Mouse (Mus musculus) naive thymus-derived CD4-positive, alpha-beta T cell, adult 2 months (primary cell): ENCODE measurements around the gene Prkce.

Experiments
- DNase-seq: peaks from one replicate; pipeline ENCODE4 v3.0.0-alpha.2; 2011; ENCODE audit warnings: low read depth

Gene Prkce

DNA sequence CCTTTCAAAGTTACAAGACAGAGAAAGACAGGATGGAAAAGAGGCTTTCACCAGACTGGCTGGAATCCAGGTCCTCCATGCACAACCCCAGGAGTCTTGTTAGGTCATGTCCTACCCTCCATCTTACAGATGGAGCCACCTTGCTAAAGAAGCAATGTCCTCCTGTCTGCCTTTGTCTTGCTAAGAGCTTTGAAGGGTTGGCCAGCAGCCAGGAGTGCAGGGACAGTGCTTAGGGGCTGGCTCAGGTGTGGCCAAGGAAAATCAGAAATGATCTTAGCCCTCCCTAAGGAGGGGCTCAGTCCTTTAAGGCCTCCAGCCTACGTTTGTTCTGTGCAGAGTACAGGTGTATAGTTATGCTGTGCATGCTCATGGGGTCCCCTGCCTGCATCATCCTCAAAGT lies 469.7 kb downstream of the Prkce start:
- no peak for DNase-seq

DNA sequence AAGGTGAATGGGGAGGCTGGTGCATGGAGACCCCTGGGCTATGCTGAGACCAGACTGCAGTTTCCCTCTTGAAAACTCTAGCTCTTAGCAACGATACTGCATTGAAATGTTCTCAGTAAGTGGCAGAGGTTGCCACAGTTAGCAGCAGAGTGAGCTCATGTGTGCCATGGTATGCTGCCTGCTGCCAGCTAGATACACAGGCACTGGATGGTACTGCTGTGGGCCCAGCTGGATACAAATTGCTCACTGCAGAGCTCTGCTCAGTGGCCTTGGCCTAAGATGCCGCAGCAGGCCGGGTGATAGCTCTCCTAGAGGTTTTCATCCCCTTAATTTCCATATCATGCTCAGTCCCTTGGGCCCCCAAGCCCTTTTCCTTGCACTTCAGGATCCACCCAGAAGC lies 471.7 kb downstream of the Prkce start:
- DNase-seq = no peak

DNA sequence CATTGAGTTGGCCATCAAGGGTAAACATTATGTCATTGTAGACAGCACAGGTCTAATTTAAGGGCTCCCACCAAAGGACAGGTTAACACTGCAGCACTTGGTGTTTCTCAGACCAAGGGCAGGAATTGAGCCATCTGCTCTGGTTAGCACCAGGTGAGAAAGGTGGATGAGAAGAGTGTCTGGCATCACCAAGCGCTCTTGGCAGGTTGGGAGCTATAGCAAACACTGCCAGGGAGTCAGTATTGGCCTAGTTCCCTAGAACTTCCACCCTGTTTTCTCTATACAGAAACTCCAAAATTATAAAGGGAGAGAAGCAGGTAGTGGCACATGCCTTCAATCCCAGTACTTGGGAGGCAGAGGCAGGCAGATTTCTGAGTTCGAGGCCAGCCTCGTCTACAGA lies 479.6 kb downstream of the Prkce start:
- no peak for DNase-seq

DNA sequence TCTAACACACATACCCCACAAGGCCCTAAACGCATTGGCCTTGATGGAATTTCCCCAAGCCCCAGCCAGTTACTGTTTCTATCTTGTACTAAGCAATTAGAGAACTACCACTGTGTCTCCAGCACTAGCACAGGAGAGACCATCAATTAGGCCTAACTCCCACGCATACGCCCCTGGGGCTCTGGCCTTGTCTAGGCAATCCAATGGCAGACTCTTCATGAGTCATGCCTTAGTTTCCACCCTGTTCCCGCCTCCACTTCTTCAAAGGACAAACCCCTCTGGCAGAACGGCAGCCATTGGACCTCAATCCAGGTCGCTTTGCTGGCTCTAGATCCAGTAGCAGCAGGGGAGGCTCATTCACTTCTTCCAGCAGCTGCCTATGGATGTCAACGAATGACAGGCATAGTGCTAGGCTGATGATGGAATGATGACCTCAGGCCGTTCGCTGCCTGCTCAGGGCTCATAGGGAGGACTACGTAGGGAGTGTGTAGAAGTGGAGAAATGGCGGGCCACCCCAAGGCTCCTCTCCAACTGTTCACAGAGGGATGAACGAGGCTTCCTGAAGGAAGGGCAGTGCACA lies 481.4 kb downstream of the Prkce start:
- no peak for DNase-seq

DNA sequence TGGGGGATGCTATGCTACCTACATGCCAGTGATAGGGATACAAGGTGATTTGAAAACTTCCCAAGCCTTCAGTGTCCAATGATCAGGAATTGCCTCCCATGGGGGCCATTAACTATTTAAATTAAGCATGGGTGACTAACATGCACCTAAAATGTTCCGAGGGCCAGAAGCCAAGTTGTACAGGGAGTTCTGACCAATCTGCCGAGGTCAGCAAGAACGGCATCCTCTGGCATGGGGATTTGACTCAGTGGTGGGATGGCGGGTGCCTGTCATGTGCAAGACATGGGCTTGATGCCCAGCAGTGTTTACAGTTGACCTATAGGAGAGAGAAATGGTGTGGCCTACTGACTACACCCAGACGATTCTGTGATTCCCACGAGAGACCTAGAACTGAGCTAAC lies 482.7 kb downstream of the Prkce start:
- no peak for DNase-seq

DNA sequence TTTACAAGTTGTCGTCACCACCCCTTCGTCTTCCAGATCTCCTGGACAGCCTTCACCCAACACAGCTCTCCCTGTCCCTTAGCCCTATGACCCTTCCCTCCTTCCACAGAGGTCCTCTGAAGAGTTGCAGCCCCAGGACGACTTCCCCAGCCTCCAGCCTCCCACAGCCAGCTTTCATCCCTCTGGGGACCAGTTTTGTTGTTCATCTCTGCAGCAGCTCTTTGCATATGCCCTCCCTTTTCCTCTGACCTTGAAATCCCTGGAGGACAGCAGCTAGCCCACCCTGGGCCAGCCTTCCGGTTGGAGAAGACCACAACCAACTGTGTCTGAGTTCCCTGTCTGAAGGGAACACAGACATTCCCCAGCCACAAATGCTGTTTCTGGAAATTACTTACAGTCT lies 483.5 kb downstream of the Prkce start:
- DNase-seq = no peak

DNA sequence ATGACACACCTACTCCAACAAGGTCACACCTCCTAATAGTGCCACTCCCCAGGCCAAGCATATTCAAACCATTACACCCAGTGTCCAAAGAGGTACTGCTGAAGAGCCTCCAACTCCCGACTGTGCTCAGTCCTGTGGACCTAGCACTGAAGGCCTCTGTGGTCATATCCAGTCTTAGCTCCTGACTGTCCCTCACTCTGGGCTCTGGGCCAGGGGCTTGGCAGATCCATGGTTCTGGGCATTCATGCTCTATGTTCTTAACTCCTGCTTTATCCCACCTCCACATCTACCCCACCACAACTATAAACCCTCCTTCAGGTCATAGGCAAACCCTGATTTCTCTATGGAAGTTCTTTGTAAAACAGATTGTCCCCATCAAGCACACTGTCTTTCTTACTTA lies 485.2 kb downstream of the Prkce start:
- DNase-seq = no peak

DNA sequence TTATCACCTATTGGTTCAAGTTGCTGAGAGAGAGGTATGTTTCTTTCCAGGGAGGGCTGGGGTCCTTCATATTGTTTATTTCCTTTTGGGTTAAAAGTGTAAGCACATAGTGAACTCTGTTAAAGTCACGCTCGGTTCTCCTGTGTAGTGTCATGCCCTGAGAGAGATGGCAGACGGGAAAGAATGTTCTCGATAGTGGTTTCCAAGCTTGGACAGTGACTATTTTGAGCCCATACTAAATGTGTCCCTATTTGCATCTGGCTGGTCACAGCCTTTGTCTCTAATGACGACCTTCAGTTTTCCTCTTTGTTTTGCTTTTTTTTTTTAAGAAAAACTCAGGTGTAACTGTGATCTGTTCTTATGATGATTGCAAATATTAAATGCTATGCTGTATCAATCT lies 488.8 kb downstream of the Prkce start:
- no peak for DNase-seq

DNA sequence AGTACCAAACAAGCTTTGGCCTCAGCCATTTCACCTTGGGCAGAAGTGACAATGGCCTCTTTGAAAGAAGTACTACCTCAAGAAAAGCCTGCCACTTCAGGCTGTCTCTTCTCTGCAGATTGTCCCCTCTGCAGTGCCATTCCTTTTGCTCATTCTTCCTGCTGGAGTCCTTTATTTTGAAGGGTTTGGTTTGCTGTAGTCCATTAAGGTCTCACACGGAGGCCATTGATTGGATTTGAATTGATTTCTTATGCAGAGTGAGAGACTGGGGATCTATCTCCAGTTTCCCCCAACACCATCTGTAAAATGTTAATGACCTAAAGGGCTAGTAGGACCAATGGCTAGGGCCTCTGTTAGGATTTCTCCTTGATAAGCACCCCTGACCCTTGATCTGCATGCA lies 494.7 kb downstream of the Prkce start:
- no peak for DNase-seq

DNA sequence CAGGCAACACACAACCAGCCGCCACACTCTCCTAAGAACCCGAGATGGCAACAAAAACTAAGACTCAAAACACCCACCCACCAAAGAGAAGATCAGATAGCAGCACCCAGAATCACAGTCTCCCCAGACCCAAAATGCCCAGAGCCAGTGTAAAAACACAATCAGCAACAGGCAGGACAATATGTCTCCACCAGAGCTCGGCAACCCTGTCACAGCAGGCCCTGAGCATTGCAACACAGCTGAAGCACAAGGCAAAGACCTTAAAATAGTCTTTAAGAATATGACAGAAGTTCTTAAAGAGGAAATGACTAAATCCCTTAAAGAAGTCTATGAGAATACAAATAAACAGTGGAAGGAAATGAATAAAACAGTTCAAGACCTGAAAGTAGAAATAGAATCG lies 495.9 kb downstream of the Prkce start:
- DNase-seq = no peak

DNA sequence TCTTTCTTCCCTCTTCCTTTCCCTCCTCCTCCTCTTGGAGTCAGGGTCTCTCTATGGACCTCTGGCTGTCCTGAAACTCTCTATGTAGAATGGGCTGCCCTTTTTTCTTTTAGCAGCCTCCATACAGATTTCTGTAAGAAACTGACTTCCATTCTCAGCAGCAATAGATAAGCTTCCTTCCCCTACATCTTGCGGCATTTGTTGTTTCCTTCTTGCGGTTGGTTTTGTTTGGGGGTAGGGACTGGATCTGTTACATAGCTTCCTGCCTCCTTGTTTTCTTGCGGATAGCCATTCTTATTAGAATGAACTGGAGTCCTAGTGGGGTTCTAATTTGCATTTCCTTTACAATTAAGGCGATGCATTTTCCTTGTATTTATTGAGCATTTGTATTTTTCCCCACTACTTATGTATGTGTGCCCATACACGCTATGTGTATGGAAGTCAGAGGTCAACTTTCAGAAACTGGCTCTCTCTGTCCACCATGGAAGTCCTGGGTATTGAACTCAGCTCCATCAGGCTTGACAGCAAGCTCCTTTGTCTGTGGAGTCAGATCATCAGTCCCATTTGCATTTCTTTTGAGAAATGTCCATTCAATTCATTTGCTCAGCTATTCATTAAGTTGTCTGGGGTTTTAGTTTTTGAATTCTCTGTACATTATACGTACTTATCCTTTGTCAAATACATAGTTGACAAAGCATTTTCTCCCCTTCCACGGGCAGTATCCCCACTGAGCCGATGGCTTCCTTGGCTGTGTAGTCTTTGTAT lies 500.4 kb downstream of the Prkce start:
- DNase-seq = peak; percentile 55

DNA sequence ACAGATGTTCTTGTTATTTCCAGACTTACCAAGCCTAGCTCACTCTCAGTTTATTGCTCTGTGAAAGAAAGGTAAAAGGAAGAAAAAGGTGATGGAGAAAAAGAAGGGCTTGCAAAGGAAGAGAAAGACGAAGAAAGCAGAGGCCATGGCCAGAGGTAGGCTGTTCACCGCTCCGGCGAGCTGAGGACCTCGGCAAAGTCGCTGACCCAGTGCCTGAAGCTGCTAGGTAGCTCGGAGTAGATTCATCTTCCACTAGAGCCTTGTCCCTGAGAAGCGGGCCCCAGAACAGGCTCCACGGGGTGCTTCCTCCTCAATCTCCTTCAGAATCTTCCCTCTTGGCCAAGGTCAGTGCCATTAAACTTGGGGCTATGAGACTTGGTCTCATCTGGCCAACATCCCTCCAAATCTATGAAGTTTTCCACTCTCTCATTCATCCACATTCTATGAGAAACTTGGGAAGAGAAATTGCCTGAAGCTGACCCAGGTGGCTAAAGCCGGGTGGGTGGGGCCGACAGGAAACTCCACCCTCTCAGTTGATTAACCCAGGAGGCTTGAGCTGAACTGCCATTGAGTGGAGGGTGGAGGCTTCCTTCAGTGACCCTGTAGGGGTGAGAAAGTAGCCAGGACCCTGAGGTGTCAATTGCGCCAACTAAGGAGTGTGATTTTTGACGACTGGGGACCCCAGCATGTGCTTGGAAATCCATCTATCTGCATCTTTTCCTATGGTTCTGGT lies 502.2 kb downstream of the Prkce start:
- DNase-seq = no peak

DNA sequence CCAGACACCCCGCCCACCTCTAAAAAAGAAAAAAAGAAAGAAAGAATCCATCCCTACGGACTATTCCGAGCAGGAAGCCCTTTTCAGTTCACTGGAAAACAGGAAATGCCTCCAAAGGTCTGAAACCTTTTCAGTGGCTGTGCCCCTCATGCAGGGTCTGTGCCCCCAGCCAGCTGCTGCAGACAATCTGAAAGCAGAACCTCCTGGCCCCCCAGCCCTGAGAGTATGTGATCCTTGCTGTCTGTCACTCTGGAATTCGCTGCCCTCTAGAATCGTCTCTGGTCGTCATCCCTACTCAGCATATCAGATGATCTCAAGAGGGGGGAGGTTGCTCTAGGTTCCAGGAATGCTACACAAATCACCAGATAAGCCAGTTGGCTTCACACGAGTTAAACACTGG lies 503.1 kb downstream of the Prkce start:
- no peak for DNase-seq

DNA sequence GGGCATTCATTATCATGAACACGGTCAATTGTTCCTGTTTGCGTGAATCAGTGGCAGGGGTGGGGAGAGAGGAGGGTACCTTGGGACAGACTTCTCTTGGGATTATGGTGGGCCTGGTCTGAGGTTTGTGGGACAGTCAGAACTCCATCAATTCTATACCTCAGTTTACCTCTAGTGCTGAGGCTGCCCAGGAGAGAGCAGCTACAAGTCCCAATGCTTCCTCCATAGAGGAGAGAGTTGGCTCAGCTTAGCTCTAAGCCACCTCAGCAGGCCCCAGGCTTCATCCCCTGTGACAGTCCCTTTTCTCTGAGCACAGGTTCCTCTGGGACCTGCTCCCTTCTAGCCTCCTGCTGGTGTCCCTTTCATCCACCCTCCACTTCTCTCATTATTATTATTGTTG lies 507.4 kb downstream of the Prkce start:
- no peak for DNase-seq

DNA sequence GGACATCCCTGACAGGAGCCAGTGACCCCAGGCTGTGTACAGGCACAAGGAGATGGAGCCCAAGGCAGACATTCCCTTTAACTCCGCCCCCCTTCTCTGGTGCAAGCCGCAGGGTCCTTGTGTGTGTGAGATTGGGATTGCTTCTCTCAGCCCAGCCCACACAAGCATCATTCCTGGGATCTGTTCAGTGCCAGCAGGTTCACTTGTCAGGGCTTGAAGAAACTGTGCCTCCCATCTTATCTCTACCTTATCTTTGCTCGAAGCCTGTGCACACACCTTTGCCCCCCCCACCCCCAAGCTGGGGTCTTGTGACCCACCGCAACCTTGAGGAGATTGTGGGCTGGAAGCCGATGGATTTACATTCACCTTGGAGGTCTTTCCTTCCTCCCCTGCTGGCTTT lies 508.8 kb downstream of the Prkce start:
- DNase-seq = no peak

DNA sequence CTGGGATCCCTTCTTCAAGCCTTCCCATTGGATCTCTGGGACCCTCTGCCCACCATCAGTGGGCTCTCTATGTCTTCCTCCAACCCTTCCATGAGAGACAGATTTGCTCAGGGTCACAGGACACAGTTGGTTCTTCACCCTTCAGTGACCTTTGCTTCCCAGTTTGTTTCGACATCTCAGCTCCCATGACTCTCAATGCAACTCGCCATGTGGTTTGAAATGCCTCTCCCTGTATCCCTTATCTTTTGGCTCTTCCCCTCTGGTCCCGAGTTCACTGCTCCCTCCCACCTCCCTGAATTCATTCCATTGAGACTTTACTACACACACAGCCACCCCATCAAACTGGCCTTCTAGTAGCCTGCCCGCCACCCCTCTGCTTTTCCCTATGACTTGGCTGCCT lies 509.3 kb downstream of the Prkce start:
- no peak for DNase-seq

DNA sequence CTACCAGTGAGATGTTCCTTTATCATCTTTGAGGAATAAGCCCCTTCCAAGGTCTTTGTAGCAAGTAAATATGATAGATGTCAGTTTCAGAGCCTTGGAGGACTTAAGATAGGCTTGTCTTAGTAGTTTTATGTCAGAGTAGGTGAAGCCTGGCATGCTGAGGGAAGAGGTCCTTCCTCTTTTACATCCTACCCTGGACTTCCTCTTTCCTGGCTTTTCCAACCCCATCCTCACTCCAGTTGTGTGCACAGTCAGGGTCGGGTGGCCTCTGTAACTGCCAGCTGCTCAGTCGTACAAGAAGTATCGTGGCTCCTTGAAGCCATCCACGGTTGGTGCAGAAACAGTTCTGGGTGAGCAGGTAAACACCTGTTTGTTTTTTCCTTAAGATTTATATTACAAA lies 517.7 kb downstream of the Prkce start:
- no peak for DNase-seq

DNA sequence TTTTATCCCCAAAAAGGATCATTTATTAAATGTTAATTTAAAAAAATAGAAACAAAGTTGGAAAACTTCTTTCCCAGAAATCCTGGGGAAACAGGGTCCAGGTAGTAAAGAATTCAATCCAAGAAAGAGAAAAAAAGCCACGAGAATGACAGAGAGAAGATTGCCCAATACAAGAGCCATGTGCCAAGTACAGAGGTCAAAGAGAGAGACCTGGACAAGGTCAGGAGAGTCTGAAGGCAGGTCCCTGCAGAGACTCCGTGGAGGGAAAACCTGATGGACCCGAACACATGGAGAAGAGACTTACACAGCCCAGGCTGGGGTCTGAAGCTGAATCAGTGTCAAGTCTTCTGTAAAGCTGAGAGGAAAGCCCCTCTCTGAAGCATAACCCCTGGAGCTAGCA lies 519.4 kb downstream of the Prkce start:
- no peak for DNase-seq

DNA sequence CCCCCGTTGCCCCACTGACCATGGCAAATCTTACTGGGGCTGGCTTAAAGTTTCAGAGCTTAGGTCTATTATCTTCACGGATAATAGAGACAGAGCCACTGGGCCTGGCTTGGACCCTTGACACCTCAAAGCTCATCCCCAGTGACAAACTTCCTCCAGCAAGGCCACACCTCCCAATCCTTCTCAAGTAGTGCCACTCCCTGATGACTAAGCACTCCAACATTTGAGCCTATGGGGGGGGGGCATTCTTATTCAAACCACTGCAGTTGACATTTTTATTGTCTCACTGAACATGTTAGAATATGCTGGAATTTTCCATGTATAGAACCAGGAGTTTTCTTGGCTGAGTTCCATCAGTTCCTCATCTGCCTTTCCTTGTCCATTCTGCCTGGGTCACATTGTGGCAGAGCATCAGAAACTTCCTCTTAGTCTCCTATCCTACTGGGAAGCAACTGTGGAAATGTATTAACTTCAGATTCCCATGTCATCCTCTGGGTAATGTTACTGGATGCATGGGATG lies 523.3 kb downstream of the Prkce start:
- no peak for DNase-seq

DNA sequence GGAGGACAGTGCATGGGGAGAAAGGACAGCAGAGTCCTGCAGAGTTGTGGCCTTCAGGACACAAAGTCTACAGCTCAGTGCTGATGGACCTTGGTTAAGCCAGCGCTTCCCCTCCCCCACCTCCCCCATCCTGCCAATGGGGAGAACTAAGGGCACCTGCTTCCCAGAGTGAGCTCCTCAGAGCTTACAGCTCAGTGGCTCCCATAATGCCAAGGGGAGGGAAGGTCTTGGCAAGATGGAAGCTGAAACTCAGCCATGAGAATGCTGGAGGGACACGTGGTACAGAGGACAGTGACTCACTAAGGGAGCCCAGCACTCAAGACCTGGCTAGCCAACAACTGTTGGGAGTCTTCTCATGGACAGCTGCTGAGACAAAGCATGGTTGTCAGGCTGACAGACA lies 530.2 kb downstream of the Prkce start:
- DNase-seq = no peak

DNA sequence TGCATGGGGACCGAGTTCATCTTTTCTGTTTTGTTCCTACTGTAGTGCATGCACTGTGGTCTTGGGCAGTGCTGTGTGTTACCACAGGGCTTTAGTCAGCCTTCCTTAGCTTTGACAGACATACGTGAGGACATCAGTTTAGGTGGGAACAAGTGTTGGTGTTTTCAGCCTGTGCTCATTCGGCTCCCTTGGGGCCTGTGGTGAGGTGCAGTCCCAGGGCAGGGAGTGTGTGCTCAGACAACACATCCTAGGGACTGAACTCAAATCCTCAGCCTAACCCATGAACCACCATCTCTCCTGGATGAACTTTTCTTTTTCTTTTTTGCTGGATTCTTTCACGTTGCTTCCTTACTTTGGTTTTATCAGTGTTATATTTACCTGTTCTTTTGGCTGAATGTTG lies 535.8 kb downstream of the Prkce start:
- no peak for DNase-seq

DNA sequence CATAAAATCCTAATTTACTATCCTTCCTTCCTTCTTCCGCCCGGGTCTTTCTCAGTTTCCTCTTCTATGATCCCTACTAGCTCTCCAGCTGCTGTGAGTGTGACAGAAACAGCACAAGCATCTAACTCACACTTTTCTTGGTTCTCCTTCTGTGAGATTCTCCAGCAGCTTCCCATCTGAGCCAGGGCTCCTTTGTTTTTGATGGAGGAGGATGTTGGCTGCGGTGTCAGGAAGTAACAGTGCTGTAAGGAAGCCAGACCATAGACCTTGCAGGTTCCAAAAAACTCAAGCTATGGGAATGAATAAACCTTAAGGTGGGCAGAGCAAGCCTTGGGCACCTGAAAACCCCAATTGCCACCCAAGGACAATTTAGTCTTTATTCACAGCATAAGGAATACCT lies 537.7 kb downstream of the Prkce start:
- DNase-seq = no peak

DNA sequence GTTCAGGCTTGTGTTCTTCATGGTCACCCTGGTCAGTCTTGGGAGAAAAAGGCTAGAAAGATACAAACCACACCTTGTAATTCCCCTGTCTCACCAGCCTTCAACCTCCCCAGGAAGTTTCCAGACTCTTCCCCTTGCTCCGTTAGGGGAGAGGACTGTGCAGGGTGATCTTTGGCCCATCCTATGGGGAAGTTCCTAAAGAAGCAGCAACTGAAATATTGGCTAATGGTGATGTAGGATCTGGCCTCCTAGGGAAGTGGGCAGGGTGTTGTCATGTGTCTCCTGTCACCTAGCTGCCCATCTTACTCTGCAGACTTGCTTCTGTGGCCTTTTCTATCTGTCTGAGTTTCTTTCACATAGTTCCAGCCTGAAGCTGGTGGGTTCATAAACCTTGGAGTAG lies 538.9 kb downstream of the Prkce start:
- DNase-seq = no peak
